Mouse (Mus musculus) heart, embryonic 10.5 days (tissue): ENCODE data around the gene Vav3. TPM values are rescaled to one million over a fixed set of nuclear protein-coding genes. Genes with fewer than 3 reads are reported as not detected.

Experiments
- DNase-seq: peaks from one replicate; pipeline ENCODE4 v3.0.0-alpha.2; 2017; ENCODE audit warnings: low spot score
- H3K27ac ChIP-seq: fragments of 300-500 bp; sonication (generic); 2 replicates; pipeline ENCODE4 v1.5.1; 2016; ENCODE audit warnings: mild to moderate bottlenecking
- H3K27me3 ChIP-seq: fragments of 300-500 bp; sonication (generic); 2 replicates; pipeline ENCODE4 v1.6.1; 2016; ENCODE audit warnings: mild to moderate bottlenecking; ENCODE audit not compliant: poor library complexity, insufficient read depth, severe bottlenecking
- H3K36me3 ChIP-seq: fragments of 300-500 bp; sonication (generic); 2 replicates; pipeline ENCODE4 v1.6.1; 2016; ENCODE audit warnings: mild to moderate bottlenecking, moderate library complexity
- H3K4me1 ChIP-seq: fragments of 300-500 bp; sonication (generic); 2 replicates; pipeline ENCODE4 v1.6.1; 2016; ENCODE audit warnings: mild to moderate bottlenecking
- H3K4me3 ChIP-seq: fragments of 300-500 bp; sonication (generic); 2 replicates; pipeline ENCODE4 v1.5.1; 2016; ENCODE audit warnings: mild to moderate bottlenecking, moderate library complexity
- H3K9me3 ChIP-seq: fragments of 300-500 bp; sonication (generic); 2 replicates; pipeline ENCODE4 v1.6.1; 2016; ENCODE audit warnings: mild to moderate bottlenecking, moderate library complexity
- WGBS: fragments of 180-500 bp; shearing (Covaris S2); methylation state at CpG from one replicate; pipeline ENCODE4 v1.1.7; 2016; 5-methylcytosine and 5-hydroxymethylcytosine counted together
- polyA plus RNA-seq: library from polyadenylated mRNA; unstranded; fragments of >200 nt; fragmentation: Nextera tagmentation; extraction: Ambion mirVana; gene quantifications from 2 replicates; pipeline ENCODE4 v1.2.1, GENCODE M21; 2016

The Vav3 gene
- polyA plus RNA-seq, 1 experiment from 2014 or later, result 9.4 TPM

- no peak for DNase-seq
- no peak overlapping the region for H3K4me3 ChIP-seq
- H3K9me3 ChIP-seq, result no peaks in the 10 kb centered on the region
- no peaks in the 10 kb centered on the region for H3K36me3 ChIP-seq
- no peak overlapping the region for H3K27ac ChIP-seq
- no peaks in the 10 kb centered on the region for H3K27me3 ChIP-seq
- WGBS, result 46% methylated on average over 7 of the region's 7 CpGs
- H3K4me1 ChIP-seq, result peaks cover 7% of the 10 kb centered on the region; the same call in 1 of the 2 replicates
Measured at GRCm38 (mm10) chr3:109323447-109324300, 16.8 kb upstream of the Vav3 start.

- Histone ChIP-seq H3K4me3 (no peak overlapping the region), H3K4me1 (peaks cover 7% of the 10 kb centered on the region; the same call in 1 of the 2 replicates), H3K27ac (no peak overlapping the region), H3K36me3 (no peaks in the 10 kb centered on the region), H3K9me3 (no peaks in the 10 kb centered on the region), H3K27me3 (no peaks in the 10 kb centered on the region)
- DNase-seq, result no peak
- 62% methylated on average over 3 of the region's 3 CpGs for WGBS
Measured at GRCm38 (mm10) chr3:109327128-109327527, 13.3 kb upstream of the Vav3 start.

GRCm38 (mm10) chr3:109332755-109333154, 7.7 kb upstream of the Vav3 start:
- H3K27me3 ChIP-seq, result no peaks in the 10 kb centered on the region
- DNase-seq, result no peak
- no peaks in the 10 kb centered on the region for H3K9me3 ChIP-seq
- 73% methylated on average over 5 of the region's 5 CpGs for WGBS
- no peak overlapping the region for H3K27ac ChIP-seq
- no peak overlapping the region for H3K4me3 ChIP-seq
- no peaks in the 10 kb centered on the region for H3K36me3 ChIP-seq
- no peaks in the 10 kb centered on the region for H3K4me1 ChIP-seq

- H3K4me1 ChIP-seq, result 0 out of 2 replicates have a peak, but pooled peaks cover 4% of the 10 kb centered on the region
- 60% methylated on average over 1 of the region's 1 CpGs for WGBS
Measured at GRCm38 (mm10) chr3:109335470-109335869, 5.0 kb upstream of the Vav3 start.

GRCm38 (mm10) chr3:109339290-109339689, 1.2 kb upstream of the Vav3 start:
- no peaks in the 10 kb centered on the region for H3K27me3 ChIP-seq
- peak overlapping the region; percentile 94; the same call in 1 of the 2 replicates for H3K27ac ChIP-seq
- H3K36me3 ChIP-seq, result no peaks in the 10 kb centered on the region
- H3K4me3 ChIP-seq, result no peak overlapping the region
- no peak for DNase-seq
- peaks cover 8% of the 10 kb centered on the region; the same call in 1 of the 2 replicates for H3K4me1 ChIP-seq
- 60% methylated on average over 9 of the region's 9 CpGs for WGBS
- no peaks in the 10 kb centered on the region for H3K9me3 ChIP-seq

More at GRCm38 (mm10) chr3:109335470-109335869, 5.0 kb upstream of the Vav3 start:
- Histone ChIP-seq H3K27ac (no peak overlapping the region), H3K36me3 (no peaks in the 10 kb centered on the region), H3K27me3 (no peaks in the 10 kb centered on the region), H3K9me3 (no peaks in the 10 kb centered on the region), H3K4me3 (no peak overlapping the region)
- no peak for DNase-seq

GRCm38 (mm10) chr3:109339941-109340273, 546 bp upstream of the Vav3 start:
- peak overlapping the region; percentile 94 for H3K27ac ChIP-seq
- no peaks in the 10 kb centered on the region for H3K27me3 ChIP-seq
- WGBS, result 2% methylated on average over 9 of the region's 9 CpGs
- DNase-seq, result peak; percentile 80
- H3K4me3 ChIP-seq, result peak overlapping the region; percentile 89
- peaks cover 8% of the 10 kb centered on the region; the same call in 1 of the 2 replicates for H3K4me1 ChIP-seq
- H3K9me3 ChIP-seq, result no peaks in the 10 kb centered on the region
- H3K36me3 ChIP-seq, result no peaks in the 10 kb centered on the region

- 1% methylated on average over 18 of the region's 18 CpGs for WGBS
- no peaks in the 10 kb centered on the region for H3K9me3 ChIP-seq
- H3K27ac ChIP-seq, result peak overlapping the region; percentile 94
- H3K4me1 ChIP-seq, result peaks cover 8% of the 10 kb centered on the region; the same call in 1 of the 2 replicates
- no peaks in the 10 kb centered on the region for H3K27me3 ChIP-seq
- DNase-seq, result no peak
- H3K4me3 ChIP-seq, result peak overlapping the region; percentile 89
- no peaks in the 10 kb centered on the region for H3K36me3 ChIP-seq
Measured at GRCm38 (mm10) chr3:109341071-109341480, 623 bp downstream of the Vav3 start.

GRCm38 (mm10) chr3:109341631-109342030, 1.2 kb downstream of the Vav3 start:
- Histone ChIP-seq H3K4me1 (peaks cover 8% of the 10 kb centered on the region; the same call in 1 of the 2 replicates), H3K9me3 (no peaks in the 10 kb centered on the region), H3K27me3 (no peaks in the 10 kb centered on the region), H3K27ac (peak overlapping the region; percentile 94), H3K4me3 (peak overlapping the region; percentile 89), H3K36me3 (no peaks in the 10 kb centered on the region)
- 2% methylated on average over 8 of the region's 8 CpGs for WGBS
- DNase-seq, result no peak

GRCm38 (mm10) chr3:109351956-109352684, 11.7 kb downstream of the Vav3 start:
- WGBS, result 61% methylated on average over 4 of the region's 4 CpGs
- no peak overlapping the region for H3K4me3 ChIP-seq
- peaks cover 3% of the 10 kb centered on the region; the same call in 1 of the 2 replicates for H3K36me3 ChIP-seq
- no peak for DNase-seq
- no peaks in the 10 kb centered on the region for H3K27me3 ChIP-seq
- no peaks in the 10 kb centered on the region for H3K9me3 ChIP-seq
- H3K27ac ChIP-seq, result no peak overlapping the region
- H3K4me1 ChIP-seq, result 0 out of 2 replicates have a peak, but pooled peaks cover 7% of the 10 kb centered on the region

GRCm38 (mm10) chr3:109352690-109353089, 12.2 kb downstream of the Vav3 start:
- 75% methylated on average over 6 of the region's 6 CpGs for WGBS
- no peak for DNase-seq

GRCm38 (mm10) chr3:109353814-109354213, 13.4 kb downstream of the Vav3 start:
- Histone ChIP-seq H3K4me1 (0 out of 2 replicates have a peak, but pooled peaks cover 7% of the 10 kb centered on the region), H3K27ac (no peak overlapping the region), H3K36me3 (peaks cover 3% of the 10 kb centered on the region; the same call in 1 of the 2 replicates), H3K27me3 (no peaks in the 10 kb centered on the region), H3K9me3 (no peaks in the 10 kb centered on the region), H3K4me3 (no peak overlapping the region)
- 84% methylated on average over 5 of the region's 5 CpGs for WGBS
- no peak for DNase-seq

More at GRCm38 (mm10) chr3:109352690-109353089, 12.2 kb downstream of the Vav3 start:
- Histone ChIP-seq H3K4me3 (no peak overlapping the region), H3K9me3 (no peaks in the 10 kb centered on the region), H3K27ac (no peak overlapping the region), H3K4me1 (0 out of 2 replicates have a peak, but pooled peaks cover 7% of the 10 kb centered on the region), H3K27me3 (no peaks in the 10 kb centered on the region), H3K36me3 (peaks cover 3% of the 10 kb centered on the region; the same call in 1 of the 2 replicates)

GRCm38 (mm10) chr3:109355158-109355557, 14.7 kb downstream of the Vav3 start:
- 82% methylated on average over 5 of the region's 5 CpGs for WGBS

GRCm38 (mm10) chr3:109360746-109361145, 20.3 kb downstream of the Vav3 start:
- H3K4me3 ChIP-seq, result no peak overlapping the region
- DNase-seq, result no peak
- WGBS, result 83% methylated on average over 4 of the region's 4 CpGs
- no peaks in the 10 kb centered on the region for H3K36me3 ChIP-seq
- H3K27me3 ChIP-seq, result no peaks in the 10 kb centered on the region
- H3K27ac ChIP-seq, result no peak overlapping the region
- peaks cover 27% of the 10 kb centered on the region for H3K4me1 ChIP-seq
- no peaks in the 10 kb centered on the region for H3K9me3 ChIP-seq

More at GRCm38 (mm10) chr3:109355158-109355557, 14.7 kb downstream of the Vav3 start:
- Histone ChIP-seq H3K4me3 (no peak overlapping the region), H3K27ac (no peak overlapping the region), H3K27me3 (no peaks in the 10 kb centered on the region), H3K9me3 (no peaks in the 10 kb centered on the region), H3K4me1 (peaks cover 12% of the 10 kb centered on the region; the same call in 1 of the 2 replicates), H3K36me3 (no peaks in the 10 kb centered on the region)
- DNase-seq, result no peak
